Mouse (Mus musculus) spleen, adult 2 months (tissue): ENCODE data around the gene Tuft1.
"Not testable (repeated sequence)": the region's sequence is repeated elsewhere in the genome, so short reads cannot be mapped to it uniquely, and the experiment has no call there.

Source experiments
- CTCF ChIP-seq: fragments of 200-500 bp; IDR thresholded peaks from 2 replicates; pipeline ENCODE4 v1.5.1; 2011; ENCODE audit warnings: mild to moderate bottlenecking, inconsistent platforms; ENCODE audit not compliant: insufficient read depth, insufficient read length, insufficient replicate concordance; ENCODE audit errors: extremely low read depth
- POLR2A ChIP-seq: fragments of 200-500 bp; IDR thresholded peaks from 2 replicates; pipeline ENCODE4 v1.6.1; 2011; ENCODE audit warnings: low read depth, low read length, inconsistent platforms

- TF ChIP-seq POLR2A, CTCF: not testable (repeated sequence)
Measured at GRCm38 (mm10) chr3:94685989-94686772, 27.5 kb upstream of the Tuft1 start.
